Mouse (Mus musculus) c-Kit-positive CD71-positive TER-119-positive erythroid progenitor cells, embryonic 14.5 days (primary cell): Measurements from ENCODE around the gene Bcl2a1c.
"Not testable (repeated sequence)": the region's sequence is repeated elsewhere in the genome, so short reads cannot be mapped to it uniquely, and the experiment has no call there.

ENCODE experiments used
- DNase-seq: peaks from one replicate; pipeline ENCODE4 v3.0.0-alpha.2; 2013; ENCODE audit warnings: low spot score

The Bcl2a1c gene

GRCm38 (mm10) chr9:114329855-114330254 lies at the start of gene Bcl2a1c:
Gene Bcl2a1c, plus strand, starts transcription at chr9:114330135.
- not testable (repeated sequence) for DNase-seq

GRCm38 (mm10) chr9:114305957-114306356 lies 24.0 kb upstream of the Bcl2a1c start:
- not testable (repeated sequence) for DNase-seq

- not testable (repeated sequence) for DNase-seq
These were observed 18.2 kb upstream of the Bcl2a1c start for GRCm38 (mm10) chr9:114311752-114312151.

- peak; percentile 34 for DNase-seq
These were observed 11.9 kb upstream of the Bcl2a1c start for GRCm38 (mm10) chr9:114318021-114318420.

- DNase-seq: no peak
These were observed 3.8 kb upstream of the Bcl2a1c start for GRCm38 (mm10) chr9:114326011-114326748.

GRCm38 (mm10) chr9:114328332-114328731 lies 1.6 kb upstream of the Bcl2a1c start:
- not testable (repeated sequence) for DNase-seq

- DNase-seq: no peak
These were observed 38.0 kb downstream of the Bcl2a1c start for GRCm38 (mm10) chr9:114367783-114368470.

- no peak for DNase-seq
These were observed 38.5 kb downstream of the Bcl2a1c start for GRCm38 (mm10) chr9:114368471-114368858.

GRCm38 (mm10) chr9:114369389-114369788 lies 39.5 kb downstream of the Bcl2a1c start:
- not testable (repeated sequence) for DNase-seq

- not testable (repeated sequence) for DNase-seq
These were observed 41.8 kb downstream of the Bcl2a1c start for GRCm38 (mm10) chr9:114371717-114372116.

- no peak for DNase-seq
These were observed 45.5 kb downstream of the Bcl2a1c start for GRCm38 (mm10) chr9:114375276-114375962.

- DNase-seq: no peak
These were observed 47.2 kb downstream of the Bcl2a1c start for GRCm38 (mm10) chr9:114377168-114377567.

- no peak for DNase-seq
These were observed 49.9 kb downstream of the Bcl2a1c start for GRCm38 (mm10) chr9:114379871-114380270.
